Mouse (Mus musculus) midbrain, embryonic 16.5 days (tissue): Measurements from ENCODE around the gene Prdm12. TPM values are rescaled to one million over a fixed set of nuclear protein-coding genes. Genes with fewer than 3 reads are reported as not detected.
"Not testable (repeated sequence)": the region's sequence is repeated elsewhere in the genome, so short reads cannot be mapped to it uniquely, and the experiment has no call there.

Experiments
- ATAC-seq: fragments of 200-750 bp; cut with Nextera tagmentation; 2 replicates; pipeline ENCODE4 v1.8.0; 2017; ENCODE audit warnings: moderate TSS enrichment
- H3K27ac ChIP-seq: fragments of 300-500 bp; sonication (generic); 2 replicates; pipeline ENCODE4 v1.5.1; 2014; ENCODE audit warnings: mild to moderate bottlenecking, low read length, mixed read lengths
- H3K27me3 ChIP-seq: fragments of 300-500 bp; sonication (generic); 2 replicates; pipeline ENCODE4 v1.6.1; 2014; ENCODE audit warnings: low read depth, low read length, mixed read lengths; ENCODE audit not compliant: control insufficient read depth, insufficient read depth
- H3K36me3 ChIP-seq: fragments of 300-500 bp; sonication (generic); 2 replicates; pipeline ENCODE4 v1.6.1; 2014; ENCODE audit warnings: mild to moderate bottlenecking, low read length, moderate library complexity, mixed read lengths; ENCODE audit not compliant: control insufficient read depth, insufficient read depth
- H3K4me1 ChIP-seq: fragments of 300-500 bp; sonication (generic); 2 replicates; pipeline ENCODE4 v1.6.1; 2014; ENCODE audit warnings: mild to moderate bottlenecking, low read length, mixed read lengths; ENCODE audit not compliant: control insufficient read depth, insufficient read depth
- H3K4me2 ChIP-seq: fragments of 300-500 bp; sonication (generic); 2 replicates; pipeline ENCODE4 v1.6.1; 2014; ENCODE audit warnings: mild to moderate bottlenecking, low read length, mixed read lengths
- H3K4me3 ChIP-seq: fragments of 300-500 bp; sonication (generic); 2 replicates; pipeline ENCODE4 v1.5.1; 2014; ENCODE audit warnings: low read depth, mild to moderate bottlenecking, low read length, moderate library complexity, mixed read lengths
- H3K9ac ChIP-seq: fragments of 300-500 bp; sonication (generic); 2 replicates; pipeline ENCODE4 v1.6.1; 2014; ENCODE audit warnings: low read depth, low read length, mixed read lengths
- H3K9me3 ChIP-seq: fragments of 300-500 bp; sonication (generic); replicated peaks from 2 replicates; pipeline ENCODE4 v1.6.1; 2014; ENCODE audit warnings: mild to moderate bottlenecking, low read length, mixed read lengths; ENCODE audit not compliant: control insufficient read depth, poor library complexity, severe bottlenecking
- WGBS: fragments of 180-500 bp; shearing (Covaris S2); extraction: QIAGEN DNeasy Blood & Tissue Kit; methylation state at CpG from one replicate; pipeline ENCODE4 v1.1.7; 2014; 5-methylcytosine and 5-hydroxymethylcytosine counted together
- polyA plus RNA-seq: library from polyadenylated mRNA; unstranded; fragments of >200 nt; fragmentation: Nextera tagmentation; extraction: Ambion mirVana; gene quantifications from 2 replicates; pipeline ENCODE4 v1.2.1, GENCODE M21; 2015

The Prdm12 gene
- polyA plus RNA-seq, 1 experiment from 2014 or later, result 1.4 TPM

GRCm38 (mm10) chr2:31662939-31663803 is 23.3 kb downstream of the Prdm12 start:
- peaks cover 24% of the 10 kb centered on the region for H3K27me3 ChIP-seq

GRCm38 (mm10) chr2:31663804-31664180 is 24.0 kb downstream of the Prdm12 start:
- no peak for ATAC-seq
- no peak overlapping the region for H3K4me3 ChIP-seq

More at GRCm38 (mm10) chr2:31662939-31663803, 23.3 kb downstream of the Prdm12 start:
- ATAC-seq, result no peak
- WGBS, result 70% methylated on average over 8 of the region's 8 CpGs
- H3K4me2 ChIP-seq, result no peak overlapping the region
- H3K4me1 ChIP-seq, result no peaks in the 10 kb centered on the region
- no peaks in the 10 kb centered on the region for H3K36me3 ChIP-seq
- H3K27ac ChIP-seq, result no peak overlapping the region
- H3K9ac ChIP-seq, result no peak overlapping the region
- H3K4me3 ChIP-seq, result no peak overlapping the region
- peaks cover 4% of the 10 kb centered on the region; the same call in 1 of the 2 replicates for H3K9me3 ChIP-seq

GRCm38 (mm10) chr2:31667332-31667731 is 27.5 kb downstream of the Prdm12 start:
- Histone ChIP-seq H3K36me3 (no peaks in the 10 kb centered on the region), H3K27ac (no peak overlapping the region), H3K9ac (no peak overlapping the region), H3K9me3 (no peaks in the 10 kb centered on the region), H3K4me3 (no peak overlapping the region), H3K4me1 (peaks cover 11% of the 10 kb centered on the region), H3K4me2 (no peak overlapping the region), H3K27me3 (peaks cover 9% of the 10 kb centered on the region)
- WGBS, result 22% methylated on average over 4 of the region's 4 CpGs
- no peak for ATAC-seq

More at GRCm38 (mm10) chr2:31663804-31664180, 24.0 kb downstream of the Prdm12 start:
- Histone ChIP-seq H3K4me2 (no peak overlapping the region), H3K9ac (no peak overlapping the region), H3K9me3 (peaks cover 3% of the 10 kb centered on the region; the same call in 1 of the 2 replicates), H3K4me1 (no peaks in the 10 kb centered on the region), H3K27me3 (peaks cover 19% of the 10 kb centered on the region), H3K27ac (no peak overlapping the region), H3K36me3 (no peaks in the 10 kb centered on the region)
- WGBS, result 93% methylated on average over 1 of the region's 1 CpGs

- Histone ChIP-seq H3K9me3 (no peaks in the 10 kb centered on the region), H3K36me3 (peaks cover 8% of the 10 kb centered on the region), H3K27me3 (peaks cover 3% of the 10 kb centered on the region; the same call in 1 of the 2 replicates), H3K9ac (peak within 1 kb of the TSS; percentile 79), H3K4me2 (peak within 1 kb of the TSS; percentile 85), H3K27ac (0 out of 2 replicates have a peak within 1 kb of the TSS, but pooled peaks have one; percentile 19), H3K4me1 (peaks cover 11% of the 10 kb centered on the region), H3K4me3 (peak within 1 kb of the TSS; percentile 68)
- ATAC-seq, result peak; percentile 97
- under 1% methylated on average over 27 of the region's 27 CpGs for WGBS
These were observed 30.8 kb downstream of the Prdm12 start, which contains the start of gene Exosc2 for GRCm38 (mm10) chr2:31670551-31671035. Gene Exosc2 (plus strand): TSS chr2:31670715.

- Histone ChIP-seq H3K9ac (no peak overlapping the region), H3K36me3 (peaks cover 21% of the 10 kb centered on the region), H3K4me2 (no peak overlapping the region), H3K27me3 (no peaks in the 10 kb centered on the region), H3K4me3 (no peak overlapping the region), H3K27ac (no peak overlapping the region), H3K9me3 (no peaks in the 10 kb centered on the region), H3K4me1 (no peaks in the 10 kb centered on the region)
- ATAC-seq, result no peak
- WGBS, result 95% methylated on average over 6 of the region's 6 CpGs
These were observed 38.8 kb downstream of the Prdm12 start for GRCm38 (mm10) chr2:31678641-31679040.

- not testable (repeated sequence) for H3K4me1 ChIP-seq
These were observed 41.3 kb downstream of the Prdm12 start for GRCm38 (mm10) chr2:31681051-31681707.

GRCm38 (mm10) chr2:31681731-31682235 is 41.9 kb downstream of the Prdm12 start:
- no peaks in the 10 kb centered on the region for H3K27me3 ChIP-seq
- ATAC-seq, result no peak
- H3K9ac ChIP-seq, result no peak overlapping the region
- no peak overlapping the region for H3K27ac ChIP-seq
- H3K9me3 ChIP-seq, result no peaks in the 10 kb centered on the region
- H3K4me3 ChIP-seq, result no peak overlapping the region
- WGBS, result 91% methylated on average over 6 of the region's 6 CpGs
- no peaks in the 10 kb centered on the region for H3K4me1 ChIP-seq
- no peak overlapping the region for H3K4me2 ChIP-seq
- 0 out of 2 replicates have a peak, but pooled peaks cover 3% of the 10 kb centered on the region for H3K36me3 ChIP-seq

More at GRCm38 (mm10) chr2:31681051-31681707, 41.3 kb downstream of the Prdm12 start:
- not testable (repeated sequence) for H3K9ac ChIP-seq, H3K4me3 ChIP-seq, H3K27me3 ChIP-seq, H3K27ac ChIP-seq, H3K4me2 ChIP-seq, ATAC-seq, H3K9me3 ChIP-seq, H3K36me3 ChIP-seq
- WGBS, result 90% methylated on average over 15 of the region's 15 CpGs

- 0 out of 2 replicates have a peak, but pooled peaks cover 3% of the 10 kb centered on the region for H3K36me3 ChIP-seq
- no peak overlapping the region for H3K4me2 ChIP-seq
- peak overlapping the region; percentile 25; the same call in 1 of the 2 replicates for H3K9ac ChIP-seq
- no peaks in the 10 kb centered on the region for H3K9me3 ChIP-seq
- no peak for ATAC-seq
- no peak overlapping the region for H3K4me3 ChIP-seq
- no peaks in the 10 kb centered on the region for H3K27me3 ChIP-seq
- peaks cover 3% of the 10 kb centered on the region for H3K4me1 ChIP-seq
- WGBS, result 20% methylated on average over 2 of the region's 2 CpGs
- H3K27ac ChIP-seq, result no peak overlapping the region
These were observed 43.8 kb downstream of the Prdm12 start for GRCm38 (mm10) chr2:31683666-31684065.
